Mouse (Mus musculus): ENCODE data around the gene Clpsl2.
A peak's percentile ranks its signal among the peaks of the same experiment; 100 is the strongest.

Clpsl2 gene

GRCm38 (mm10) chr17:28549111-28549510 is at the start of gene Clpsl2:
Gene Clpsl2 (plus strand): TSS chr17:28549411.
- no peak for DNase-seq

GRCm38 (mm10) chr17:28500465-28500864 is 48.7 kb upstream of the Clpsl2 start:
- no peak for DNase-seq

- no peak for DNase-seq
Observed at GRCm38 (mm10) chr17:28502196-28502821, 46.9 kb upstream of the Clpsl2 start.

- DNase-seq, result no peak
Observed at GRCm38 (mm10) chr17:28504182-28504581, 45.0 kb upstream of the Clpsl2 start.

- DNase-seq, result peak; percentile 27 to 45
Observed at GRCm38 (mm10) chr17:28505591-28505990, 43.6 kb upstream of the Clpsl2 start.

GRCm38 (mm10) chr17:28506895-28507294 is 42.3 kb upstream of the Clpsl2 start:
- DNase-seq, result no peak

- DNase-seq, result peak in 1 of 2 experiments; percentile 17
Observed at GRCm38 (mm10) chr17:28507496-28507895, 41.7 kb upstream of the Clpsl2 start.

GRCm38 (mm10) chr17:28510445-28511342 is 38.5 kb upstream of the Clpsl2 start:
- peak in 1 of 2 experiments; percentile 51 for DNase-seq

GRCm38 (mm10) chr17:28511616-28512541 is 37.3 kb upstream of the Clpsl2 start:
- DNase-seq, result no peak

- DNase-seq, result no peak
Observed at GRCm38 (mm10) chr17:28512696-28513095, 36.5 kb upstream of the Clpsl2 start.

- DNase-seq, result no peak
Observed at GRCm38 (mm10) chr17:28513337-28513736, 35.9 kb upstream of the Clpsl2 start.

GRCm38 (mm10) chr17:28513844-28514243 is 35.4 kb upstream of the Clpsl2 start:
- DNase-seq, result peak in 1 of 2 experiments; percentile 23

- DNase-seq, result no peak
Observed at GRCm38 (mm10) chr17:28514555-28514954, 34.7 kb upstream of the Clpsl2 start.

GRCm38 (mm10) chr17:28515431-28516341 is 33.5 kb upstream of the Clpsl2 start:
- peak; percentile 68 to 79 for DNase-seq

GRCm38 (mm10) chr17:28516881-28517280 is 32.3 kb upstream of the Clpsl2 start:
- DNase-seq, result peak; percentile 63 to 71

GRCm38 (mm10) chr17:28517441-28517955 is 31.7 kb upstream of the Clpsl2 start, which contains the start of gene Fkbp5:
Gene Fkbp5 (minus strand): TSS chr17:28517527.
- DNase-seq, result peak; percentile 39 to 61

GRCm38 (mm10) chr17:28517956-28518614 is 31.1 kb upstream of the Clpsl2 start:
- peak; percentile 85 to 86 for DNase-seq

GRCm38 (mm10) chr17:28518615-28519071 is 30.6 kb upstream of the Clpsl2 start:
- DNase-seq, result peak; percentile 80

GRCm38 (mm10) chr17:28519827-28520226 is 29.4 kb upstream of the Clpsl2 start:
- DNase-seq, result peak in 1 of 2 experiments; percentile 38

GRCm38 (mm10) chr17:28520561-28520960 is 28.6 kb upstream of the Clpsl2 start:
- DNase-seq, result no peak
